Mouse (Mus musculus): Measurements from ENCODE around the gene Irgc1.
A peak's percentile ranks its signal among the peaks of the same experiment; 100 is the strongest.

Gene Irgc1

GRCm38 (mm10) chr7:24398364-24398913 is 53.7 kb downstream of the Irgc1 start:
- DNase-seq = no peak

DNA sequence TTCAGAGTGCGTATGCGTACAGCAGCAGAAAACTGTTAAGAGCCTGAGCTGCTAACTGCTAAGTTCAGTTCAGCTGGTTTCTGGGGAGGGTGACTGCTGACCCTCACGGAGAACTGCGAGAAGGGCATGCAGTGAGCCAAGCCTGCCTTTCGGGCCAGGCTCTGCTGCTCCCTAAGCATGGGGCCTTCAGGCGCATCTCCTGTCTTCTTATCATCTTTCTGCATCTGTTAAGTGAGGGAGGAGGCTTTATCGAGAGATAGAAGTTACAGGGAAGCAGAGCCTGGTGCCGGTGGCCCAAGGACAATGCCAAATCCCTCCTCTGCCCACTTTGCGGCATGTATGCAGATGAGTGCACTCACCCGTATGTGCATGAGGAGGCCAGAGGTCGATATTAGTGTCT is 55.3 kb downstream of the Irgc1 start:
- DNase-seq = no peak

DNA sequence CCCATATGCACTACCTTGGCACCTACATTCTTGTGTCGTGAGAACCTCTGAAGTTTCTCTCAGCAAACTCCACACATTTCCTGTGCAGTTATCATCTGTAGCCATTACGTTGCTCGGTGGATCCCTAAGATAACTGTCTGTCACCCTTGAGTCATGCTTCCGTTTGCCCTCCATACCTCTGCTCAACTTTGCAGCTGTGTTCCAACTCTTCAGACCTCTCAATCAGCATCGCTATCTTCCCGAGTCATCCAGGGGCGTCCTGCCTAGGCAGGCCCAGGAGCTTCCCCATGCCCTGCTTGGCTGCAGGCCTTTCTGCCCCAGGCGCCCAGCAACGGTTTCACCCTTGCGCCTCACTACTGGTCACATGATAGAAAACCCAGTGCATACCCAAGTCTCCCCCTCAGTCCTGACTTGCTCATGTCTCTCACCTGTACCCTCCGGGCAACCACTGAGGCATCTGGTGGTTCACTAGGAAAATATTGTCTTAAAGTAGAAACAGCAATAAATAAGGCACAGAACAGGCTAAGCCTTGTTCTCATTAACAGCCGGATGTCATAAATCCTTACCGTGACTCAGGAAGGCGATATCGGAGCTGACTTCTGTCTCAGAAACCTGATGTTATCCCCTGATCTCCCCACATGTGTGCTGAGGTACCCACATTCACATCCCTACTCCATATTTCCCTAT is 57.5 kb downstream of the Irgc1 start:
- peak in 1 of 2 experiments; percentile 61 for DNase-seq

DNA sequence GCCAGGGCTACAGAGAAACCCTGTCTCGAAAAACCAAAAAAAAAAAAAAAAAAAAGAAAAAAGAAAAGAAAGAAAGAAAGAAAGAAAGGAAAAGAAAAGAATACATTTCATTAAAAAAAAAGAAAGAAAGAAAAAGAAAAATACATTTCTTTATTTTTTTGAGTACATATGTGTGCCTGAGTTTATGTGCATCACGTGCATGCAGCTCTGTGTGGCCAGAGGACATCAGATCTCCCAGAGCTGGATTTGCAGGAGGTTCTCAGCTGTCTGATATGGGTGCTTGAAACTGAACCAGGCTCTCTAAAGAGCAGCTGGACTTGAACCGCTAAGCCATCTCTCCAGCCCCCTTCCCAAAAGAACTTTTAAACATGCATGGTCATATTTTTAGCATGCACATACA is 58.0 kb downstream of the Irgc1 start:
- DNase-seq = no peak

GRCm38 (mm10) chr7:24391687-24392086 is 60.4 kb downstream of the Irgc1 start:
- no peak for DNase-seq

DNA sequence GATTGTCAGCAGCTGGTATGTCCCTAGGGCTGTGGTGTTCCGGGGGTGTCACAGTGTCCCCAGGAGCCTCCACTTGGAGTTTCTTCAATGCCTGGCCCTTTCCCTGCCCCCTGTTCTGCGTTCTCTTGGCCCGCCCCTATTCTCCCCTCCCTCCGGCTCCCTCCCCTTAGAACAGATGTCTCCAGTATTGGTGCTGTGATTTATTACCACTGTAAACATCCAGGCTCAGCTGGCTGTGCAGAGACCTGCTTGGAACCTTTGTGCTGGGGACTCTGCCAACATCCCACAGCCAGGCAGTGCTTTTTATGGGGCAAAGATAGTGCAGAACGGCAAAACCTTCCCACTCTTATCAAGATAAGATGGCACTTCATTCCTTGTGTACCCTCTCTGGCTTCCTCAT is 61.0 kb downstream of the Irgc1 start:
- no peak for DNase-seq

- DNase-seq = no peak
These were observed 61.6 kb downstream of the Irgc1 start for GRCm38 (mm10) chr7:24390512-24390911.

DNA sequence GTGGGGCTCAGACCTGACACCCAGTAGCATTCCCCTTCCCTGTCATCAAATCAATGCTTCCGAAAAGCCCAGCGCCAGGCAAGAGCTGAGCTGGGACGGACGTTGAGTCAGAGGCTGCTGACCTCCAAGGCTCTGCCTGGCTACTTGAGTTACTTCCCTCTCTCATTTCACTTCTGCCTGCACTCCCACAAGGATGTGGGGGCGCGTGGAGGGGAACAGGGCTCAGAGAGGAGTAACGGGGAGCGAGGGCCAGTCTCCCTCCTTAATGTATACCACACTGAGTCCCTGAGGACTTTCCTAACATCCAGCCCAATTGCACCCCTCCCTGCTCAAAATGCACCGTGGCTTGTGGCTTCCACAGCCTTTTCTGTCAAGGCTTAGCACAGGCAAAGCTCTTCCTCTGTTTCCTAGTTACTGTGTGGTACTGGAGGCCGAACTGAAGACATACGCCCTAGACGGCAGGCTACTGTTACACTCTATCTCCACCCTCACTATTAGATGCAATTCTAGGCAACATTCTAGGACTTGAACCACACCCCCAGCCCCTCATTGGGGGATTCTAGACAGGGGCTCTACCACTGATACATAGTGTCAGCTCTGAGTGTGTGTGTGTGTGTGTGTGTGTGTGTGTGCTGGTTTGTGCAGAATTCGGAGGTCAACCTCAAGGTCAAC is 62.4 kb downstream of the Irgc1 start:
- DNase-seq = no peak

DNA sequence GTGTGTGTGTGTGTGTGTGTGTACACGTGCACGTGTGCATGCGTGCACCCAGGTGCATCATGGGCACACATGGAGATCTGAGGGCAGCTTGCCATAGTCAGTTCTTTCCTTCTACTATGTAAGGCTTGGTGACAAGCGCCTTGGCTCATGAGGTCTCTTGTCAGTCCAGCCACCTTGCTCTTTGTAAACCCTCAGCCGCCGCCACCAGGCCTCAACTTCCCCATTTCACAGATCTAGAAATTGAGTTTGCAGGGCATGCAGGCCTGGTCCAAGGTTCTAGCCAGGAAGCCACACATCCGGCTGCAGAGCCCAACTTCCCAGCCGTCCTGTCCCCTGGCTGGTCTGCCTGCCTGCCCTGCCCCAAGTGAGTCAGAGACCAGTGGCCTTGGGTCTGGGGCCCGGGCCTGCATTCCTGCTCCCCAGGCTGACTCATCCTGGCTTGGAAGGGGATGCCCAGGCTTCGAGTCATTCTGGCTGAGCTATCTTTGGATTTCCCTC is 65.0 kb downstream of the Irgc1 start:
- peak in 1 of 2 experiments; percentile 10 for DNase-seq

- DNase-seq = peak; percentile 66
These were observed 67.3 kb downstream of the Irgc1 start for GRCm38 (mm10) chr7:24384827-24385226.

- no peak for DNase-seq
These were observed 68.0 kb downstream of the Irgc1 start for GRCm38 (mm10) chr7:24384070-24384469.

DNA sequence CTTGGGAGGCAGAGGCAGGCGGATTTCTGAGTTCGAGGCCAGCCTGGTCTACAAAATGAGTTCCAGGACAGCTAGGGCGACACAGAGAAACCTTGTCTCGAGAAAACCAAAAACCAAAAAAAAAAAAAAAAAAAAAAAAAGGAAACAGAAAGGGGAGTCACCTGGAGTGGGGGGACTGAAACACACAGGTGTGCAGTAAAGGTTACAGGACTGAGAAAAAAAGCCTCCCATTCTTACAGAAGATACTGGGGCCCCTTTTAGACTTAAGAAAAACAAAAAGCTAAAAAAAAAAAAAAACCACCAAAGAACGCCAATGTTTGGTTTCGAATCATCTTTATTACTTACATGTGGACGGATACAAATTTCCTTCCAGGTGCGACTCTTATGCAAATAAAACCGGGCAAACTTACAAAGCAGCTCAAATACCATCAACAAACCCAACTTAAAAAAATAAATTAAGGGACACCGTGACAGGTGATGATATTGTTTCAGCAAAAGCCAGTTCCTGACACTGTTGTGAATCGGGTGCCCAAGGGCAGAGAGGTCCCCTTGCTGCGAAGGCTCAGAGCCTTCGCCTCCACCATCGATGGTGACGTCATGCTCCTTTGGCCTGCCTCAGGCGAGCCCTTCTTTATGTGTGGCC is 69.2 kb downstream of the Irgc1 start:
- no peak for DNase-seq

Data from thymus, adult 18-20 months (tissue).